Mouse (Mus musculus): ENCODE results near the gene Tagln2. TPM values are rescaled to one million over a fixed set of nuclear protein-coding genes. Genes with fewer than 3 reads are reported as not detected.

Tagln2 gene
- total and polyA plus RNA-seq, 2 experiments = 14.9 to 25.6 TPM

GRCm38 (mm10) chr1:172490261-172490661, 9.6 kb upstream of the Tagln2 start:
- Histone ChIP-seq H3K9ac (ENCODE audit: low read depth, low read length) (no peak overlapping the region), H3K27me3 (ENCODE audit: control insufficient read depth, insufficient read depth, low read length) (no peaks in the 10 kb centered on the region), H3K36me3 (ENCODE audit: control insufficient read depth, insufficient read depth, low read length) (no peaks in the 10 kb centered on the region), H3K4me1 (ENCODE audit: control insufficient read depth, insufficient read depth, low read length) (no peaks in the 10 kb centered on the region), H3K79me2 (ENCODE audit: control insufficient read depth, insufficient read depth, low read length) (no peaks in the 10 kb centered on the region), H3K27ac (replicated peaks; ENCODE audit: insufficient read depth, low read depth, low read length) (no peak overlapping the region), H3K4me3 (ENCODE audit: insufficient read depth, low read depth, low read length) (peak overlapping the region; percentile 12; the same call in 1 of the 2 replicates)
- WGBS = 16% methylated on average over 10 of the region's 10 CpGs
- no peak for DNase-seq (ENCODE audit: extremely low read depth, low read depth, low spot score)
- TF ChIP-seq CTCF (IDR thresholded peaks at IDR 0.05; ENCODE audit: low read depth, low read length) (peak; percentile 96), POLR2A (IDR thresholded peaks at IDR 0.05; ENCODE audit: extremely low read depth, insufficient read depth, low read length) (no peak)

- no peaks in the 10 kb centered on the region for H3K4me1 ChIP-seq (ENCODE audit: control insufficient read depth, insufficient read depth, low read length)
- WGBS = 50% methylated on average over 8 of the region's 8 CpGs
- DNase-seq (ENCODE audit: extremely low read depth, low read depth, low spot score) = no peak
- H3K27me3 ChIP-seq (ENCODE audit: control insufficient read depth, insufficient read depth, low read length) = no peaks in the 10 kb centered on the region
- TF ChIP-seq POLR2A (IDR thresholded peaks at IDR 0.05; ENCODE audit: extremely low read depth, insufficient read depth, low read length) (no peak), CTCF (IDR thresholded peaks at IDR 0.05; ENCODE audit: low read depth, low read length) (no peak)
- no peak overlapping the region for H3K27ac ChIP-seq (replicated peaks; ENCODE audit: insufficient read depth, low read depth, low read length)
- no peaks in the 10 kb centered on the region for H3K79me2 ChIP-seq (ENCODE audit: control insufficient read depth, insufficient read depth, low read length)
- no peak overlapping the region for H3K4me3 ChIP-seq (ENCODE audit: insufficient read depth, low read depth, low read length)
- H3K36me3 ChIP-seq (ENCODE audit: control insufficient read depth, insufficient read depth, low read length) = no peaks in the 10 kb centered on the region
- no peak overlapping the region for H3K9ac ChIP-seq (ENCODE audit: low read depth, low read length)
Observed at GRCm38 (mm10) chr1:172492047-172492446, 7.8 kb upstream of the Tagln2 start.

- TF ChIP-seq POLR2A (IDR thresholded peaks at IDR 0.05; ENCODE audit: extremely low read depth, insufficient read depth, low read length) (no peak), CTCF (IDR thresholded peaks at IDR 0.05; ENCODE audit: low read depth, low read length) (no peak)
- no peak overlapping the region for H3K4me3 ChIP-seq (ENCODE audit: insufficient read depth, low read depth, low read length)
- WGBS = 79% methylated on average over 6 of the region's 6 CpGs
- H3K27me3 ChIP-seq (ENCODE audit: control insufficient read depth, insufficient read depth, low read length) = no peaks in the 10 kb centered on the region
- H3K36me3 ChIP-seq (ENCODE audit: control insufficient read depth, insufficient read depth, low read length) = no peaks in the 10 kb centered on the region
- no peak overlapping the region for H3K27ac ChIP-seq (replicated peaks; ENCODE audit: insufficient read depth, low read depth, low read length)
- DNase-seq (ENCODE audit: extremely low read depth, low read depth, low spot score) = no peak
- H3K9ac ChIP-seq (ENCODE audit: low read depth, low read length) = no peak overlapping the region
- H3K79me2 ChIP-seq (ENCODE audit: control insufficient read depth, insufficient read depth, low read length) = no peaks in the 10 kb centered on the region
- no peaks in the 10 kb centered on the region for H3K4me1 ChIP-seq (ENCODE audit: control insufficient read depth, insufficient read depth, low read length)
Observed at GRCm38 (mm10) chr1:172493516-172493915, 6.3 kb upstream of the Tagln2 start.

DNA sequence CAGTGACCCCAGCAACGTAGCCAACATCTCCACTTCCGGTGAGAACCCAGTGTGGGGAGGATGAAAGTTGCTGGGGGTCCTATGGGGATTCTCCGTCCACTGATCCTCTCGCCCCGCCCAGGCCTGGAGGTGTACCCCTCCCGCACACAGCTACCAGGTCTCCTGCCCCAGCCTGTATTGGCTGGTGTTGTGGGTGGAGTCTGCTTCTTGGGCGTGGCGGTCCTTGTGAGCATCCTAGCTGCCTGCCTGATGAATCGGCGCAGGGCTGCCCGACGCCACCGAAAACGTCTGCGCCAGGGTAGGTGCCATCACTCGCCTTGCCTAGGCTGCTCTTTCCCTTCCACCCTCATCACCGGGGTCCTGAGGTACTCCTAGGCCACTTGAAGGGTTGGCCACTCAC, 3.8 kb upstream of the Tagln2 start:
- Histone ChIP-seq H3K79me2 (ENCODE audit: control insufficient read depth, insufficient read depth, low read length) (no peaks in the 10 kb centered on the region), H3K9ac (ENCODE audit: low read depth, low read length) (no peak overlapping the region), H3K27me3 (ENCODE audit: control insufficient read depth, insufficient read depth, low read length) (no peaks in the 10 kb centered on the region), H3K27ac (replicated peaks; ENCODE audit: insufficient read depth, low read depth, low read length) (no peak overlapping the region), H3K4me3 (ENCODE audit: insufficient read depth, low read depth, low read length) (no peak overlapping the region), H3K36me3 (ENCODE audit: control insufficient read depth, insufficient read depth, low read length) (no peaks in the 10 kb centered on the region), H3K4me1 (ENCODE audit: control insufficient read depth, insufficient read depth, low read length) (no peaks in the 10 kb centered on the region)
- 91% methylated on average over 17 of the region's 17 CpGs for WGBS
- no peak for DNase-seq (ENCODE audit: extremely low read depth, low read depth, low spot score)
- TF ChIP-seq POLR2A (IDR thresholded peaks at IDR 0.05; ENCODE audit: extremely low read depth, insufficient read depth, low read length) (no peak), CTCF (IDR thresholded peaks at IDR 0.05; ENCODE audit: low read depth, low read length) (no peak)

GRCm38 (mm10) chr1:172497428-172497827, 2.4 kb upstream of the Tagln2 start:
- Histone ChIP-seq H3K36me3 (ENCODE audit: control insufficient read depth, insufficient read depth, low read length) (no peaks in the 10 kb centered on the region), H3K4me1 (ENCODE audit: control insufficient read depth, insufficient read depth, low read length) (peaks cover 3% of the 10 kb centered on the region), H3K27ac (replicated peaks; ENCODE audit: insufficient read depth, low read depth, low read length) (no peak overlapping the region), H3K79me2 (ENCODE audit: control insufficient read depth, insufficient read depth, low read length) (no peaks in the 10 kb centered on the region), H3K4me3 (ENCODE audit: insufficient read depth, low read depth, low read length) (no peak overlapping the region), H3K27me3 (ENCODE audit: control insufficient read depth, insufficient read depth, low read length) (no peaks in the 10 kb centered on the region), H3K9ac (ENCODE audit: low read depth, low read length) (no peak overlapping the region)
- 83% methylated on average over 10 of the region's 10 CpGs for WGBS
- DNase-seq (ENCODE audit: extremely low read depth, low read depth, low spot score) = no peak
- no peak for TF ChIP-seq POLR2A (IDR thresholded peaks at IDR 0.05; ENCODE audit: extremely low read depth, insufficient read depth, low read length)
- TF ChIP-seq CTCF (IDR thresholded peaks at IDR 0.05; ENCODE audit: low read depth, low read length) = no peak

GRCm38 (mm10) chr1:172500451-172501370, 864 bp downstream of the Tagln2 start:
- Histone ChIP-seq H3K79me2 (ENCODE audit: control insufficient read depth, insufficient read depth, low read length) (no peaks in the 10 kb centered on the region), H3K9ac (ENCODE audit: low read depth, low read length) (peak overlapping the region; percentile 84), H3K27me3 (ENCODE audit: control insufficient read depth, insufficient read depth, low read length) (no peaks in the 10 kb centered on the region), H3K27ac (replicated peaks; ENCODE audit: insufficient read depth, low read depth, low read length) (peak overlapping the region; percentile 53), H3K4me1 (ENCODE audit: control insufficient read depth, insufficient read depth, low read length) (peaks cover 8% of the 10 kb centered on the region), H3K4me3 (ENCODE audit: insufficient read depth, low read depth, low read length) (peak overlapping the region; percentile 86), H3K36me3 (ENCODE audit: control insufficient read depth, insufficient read depth, low read length) (no peaks in the 10 kb centered on the region)
- DNase-seq (ENCODE audit: extremely low read depth, low read depth, low spot score) = no peak
- no peak for TF ChIP-seq POLR2A (IDR thresholded peaks at IDR 0.05; ENCODE audit: extremely low read depth, insufficient read depth, low read length)
- no peak for TF ChIP-seq CTCF (IDR thresholded peaks at IDR 0.05; ENCODE audit: low read depth, low read length)
- 3% methylated on average over 56 of the region's 56 CpGs for WGBS
